Mouse (Mus musculus) mature B cell (primary cell): Measurements from ENCODE around the gene Ccnd3.

Experiments used
- in situ Hi-C: fragments of 300-500 bp; cut with MboI; formaldehyde crosslinking; loops from 2 replicates; pipeline ENCODE4 v1.14.3; 2019

Gene Ccnd3

DNA sequence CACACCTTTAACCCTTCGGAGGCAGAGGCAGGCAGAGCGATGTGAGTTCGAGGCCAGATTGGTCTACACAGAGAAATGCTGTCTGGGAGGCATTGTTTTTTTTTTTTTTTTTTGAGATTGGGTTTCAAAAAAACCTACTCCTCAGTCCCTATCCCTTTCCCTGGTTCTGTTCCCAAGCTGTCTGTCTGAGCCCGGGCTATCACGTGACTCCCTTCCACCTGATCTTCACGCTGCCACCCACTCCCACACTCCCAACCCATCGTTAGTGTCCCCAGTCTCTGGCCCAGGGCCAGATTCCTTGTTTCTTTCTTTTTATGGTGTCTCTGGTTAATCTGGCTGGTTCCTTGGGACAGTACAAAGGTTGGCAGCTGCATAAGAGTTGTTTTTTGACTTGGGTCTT, 46.2 kb downstream of the Ccnd3 start:
- in situ Hi-C loops = no loop called here

DNA sequence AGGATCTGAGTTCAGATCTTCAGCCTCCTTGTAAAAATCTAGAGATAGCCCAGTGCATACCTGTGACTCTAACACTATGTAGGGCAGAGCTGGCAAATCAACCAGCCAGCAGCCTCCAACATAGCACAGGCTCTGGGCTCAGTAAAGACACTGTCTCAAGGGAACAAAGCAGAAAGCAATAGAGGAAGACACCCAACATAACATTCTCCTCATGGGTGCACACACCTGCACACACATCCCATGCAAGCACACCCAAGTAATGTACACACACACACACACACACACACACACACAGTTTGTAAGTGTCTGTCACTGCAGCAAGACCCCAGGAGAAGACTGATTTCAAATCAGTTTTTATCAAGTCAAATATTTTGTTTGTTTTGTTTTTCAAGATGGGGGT, 48.1 kb downstream of the Ccnd3 start:
- in situ Hi-C loops = no loop called here

- in situ Hi-C loops = no loop called here
These were observed 49.8 kb downstream of the Ccnd3 start for GRCm38 (mm10) chr17:47554621-47555020.

- in situ Hi-C loops = no loop called here
These were observed 52.3 kb downstream of the Ccnd3 start for GRCm38 (mm10) chr17:47557179-47557578.

DNA sequence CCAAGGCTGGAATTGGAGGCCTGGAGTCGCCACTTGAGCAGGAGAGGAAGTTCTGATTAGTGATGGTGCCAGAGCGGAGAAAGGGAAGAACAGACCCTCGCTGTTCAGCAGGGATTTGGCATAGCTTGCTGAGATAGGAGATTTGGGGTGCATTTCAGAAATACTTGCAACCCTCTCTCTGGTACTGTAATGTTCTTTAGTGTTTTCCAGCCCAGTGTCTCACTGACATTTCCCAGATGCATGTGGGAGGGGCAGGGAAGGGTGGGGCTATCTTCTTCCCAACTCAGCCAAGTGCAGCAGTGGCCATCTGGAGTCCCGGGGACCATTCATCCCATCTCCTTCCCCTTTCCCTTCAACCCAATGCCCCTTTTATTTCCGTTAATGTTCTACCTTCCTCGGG, 54.9 kb downstream of the Ccnd3 start:
- in situ Hi-C loops = no loop called here

GRCm38 (mm10) chr17:47562875-47563274, 58.0 kb downstream of the Ccnd3 start:
- in situ Hi-C loops = no loop called here

- in situ Hi-C loops = loop anchor here (5.0 kb wide), 1 partner anchor 47 kb away; no protein-coding TSS in a partner anchor
These were observed 59.8 kb downstream of the Ccnd3 start for GRCm38 (mm10) chr17:47564612-47565011.

DNA sequence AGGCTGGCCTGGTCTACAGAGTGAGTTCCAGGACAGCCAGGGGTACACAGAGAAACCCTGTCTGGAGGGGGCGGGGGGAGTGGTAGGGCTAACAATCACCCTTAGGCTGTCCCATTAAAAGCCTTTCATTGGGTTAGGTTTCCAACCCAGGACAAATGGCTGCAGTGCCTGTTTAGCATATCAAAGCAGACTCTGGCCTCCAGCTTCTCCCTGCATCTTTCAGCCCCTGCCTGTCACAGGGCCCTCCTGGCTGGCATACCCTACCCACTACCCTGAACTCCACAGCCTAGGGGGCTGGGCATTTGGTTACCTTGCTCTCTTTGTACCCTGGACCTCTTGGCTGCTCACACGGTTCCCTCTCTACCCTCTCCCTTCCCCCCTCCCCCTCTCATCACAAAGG, 61.3 kb downstream of the Ccnd3 start:
- in situ Hi-C loops = loop anchor here (5.0 kb wide), 1 partner anchor 49 kb away; no protein-coding TSS in a partner anchor

- in situ Hi-C loops = loop anchor here (5.0 kb wide), 1 partner anchor 50 kb away; no protein-coding TSS in a partner anchor
These were observed 62.4 kb downstream of the Ccnd3 start for GRCm38 (mm10) chr17:47567271-47567670.

DNA sequence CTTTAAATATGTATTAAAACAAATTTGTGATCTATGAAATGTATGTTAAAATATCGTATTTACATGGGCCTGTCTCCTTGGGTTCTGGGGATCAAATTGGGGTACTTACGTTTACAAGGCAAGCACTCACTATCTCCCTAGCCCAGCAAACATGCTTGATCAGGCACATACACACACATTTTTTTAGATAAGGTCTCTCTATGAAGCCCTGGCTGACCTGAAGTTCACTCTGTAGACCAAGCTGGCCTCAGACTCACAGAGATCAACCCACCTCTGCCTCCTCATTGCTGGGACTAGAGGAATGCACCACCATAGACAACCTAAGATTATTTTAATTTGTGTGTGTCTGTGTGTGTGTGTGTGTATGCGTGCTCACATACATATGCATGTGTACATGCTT, 63.5 kb downstream of the Ccnd3 start:
- in situ Hi-C loops = loop anchor here (5.0 kb wide), 1 partner anchor 51 kb away; no protein-coding TSS in a partner anchor

DNA sequence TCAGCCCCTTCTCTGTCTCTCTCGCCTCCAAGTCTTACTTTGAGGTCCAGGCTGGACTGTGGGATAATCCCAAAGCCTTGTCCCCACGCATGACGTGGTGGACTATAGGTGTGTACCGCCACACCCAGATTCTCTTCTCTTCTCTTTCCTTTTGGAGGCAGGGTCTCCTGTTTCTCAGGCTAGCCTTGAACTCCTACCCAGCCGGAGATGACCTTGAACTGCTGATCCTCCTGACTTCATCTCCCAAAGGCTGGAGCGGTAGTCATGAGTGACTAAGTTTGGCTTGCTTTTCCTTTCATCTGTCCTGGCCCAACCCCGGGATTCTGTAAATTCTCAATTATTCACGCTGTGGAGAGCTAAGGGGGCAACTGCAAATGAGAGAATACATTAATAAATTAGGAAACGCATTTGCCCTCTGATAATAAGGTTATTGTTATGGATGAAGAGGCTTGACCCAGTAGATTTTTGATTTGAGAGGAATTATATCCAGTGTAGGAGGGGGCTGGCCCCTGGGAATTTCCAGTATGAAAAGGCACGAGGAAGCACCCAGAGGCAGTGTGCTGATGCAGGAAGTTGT, 64.2 kb downstream of the Ccnd3 start:
- in situ Hi-C loops = loop anchor here (5.0 kb wide), 1 partner anchor 52 kb away; no protein-coding TSS in a partner anchor

- in situ Hi-C loops = no loop called here
These were observed 66.8 kb downstream of the Ccnd3 start for GRCm38 (mm10) chr17:47571621-47572020.

DNA sequence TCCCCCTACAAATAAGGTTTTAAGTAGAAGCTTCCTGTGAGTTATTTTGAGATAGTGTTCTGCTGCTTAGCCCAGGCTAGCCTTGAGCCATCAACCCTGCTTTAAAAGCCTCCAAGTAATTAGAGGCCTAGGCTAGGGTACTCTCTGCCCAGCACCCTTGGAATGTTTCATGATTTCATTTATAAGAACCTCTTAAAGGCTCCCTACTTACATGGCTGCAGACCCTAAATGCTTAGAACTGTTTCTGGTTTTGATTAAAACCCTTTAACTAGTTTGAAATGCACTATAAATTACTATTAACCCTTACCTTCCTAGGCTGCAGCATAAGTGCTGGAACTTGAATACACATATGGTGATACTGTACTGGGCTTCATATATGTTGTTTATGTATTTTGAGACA, 67.6 kb downstream of the Ccnd3 start:
- in situ Hi-C loops = no loop called here

- in situ Hi-C loops = no loop called here
These were observed 69.2 kb downstream of the Ccnd3 start for GRCm38 (mm10) chr17:47574028-47574427.

GRCm38 (mm10) chr17:47574830-47575229, 70.0 kb downstream of the Ccnd3 start:
- in situ Hi-C loops = no loop called here

GRCm38 (mm10) chr17:47578655-47579054, 73.8 kb downstream of the Ccnd3 start:
- in situ Hi-C loops = no loop called here

DNA sequence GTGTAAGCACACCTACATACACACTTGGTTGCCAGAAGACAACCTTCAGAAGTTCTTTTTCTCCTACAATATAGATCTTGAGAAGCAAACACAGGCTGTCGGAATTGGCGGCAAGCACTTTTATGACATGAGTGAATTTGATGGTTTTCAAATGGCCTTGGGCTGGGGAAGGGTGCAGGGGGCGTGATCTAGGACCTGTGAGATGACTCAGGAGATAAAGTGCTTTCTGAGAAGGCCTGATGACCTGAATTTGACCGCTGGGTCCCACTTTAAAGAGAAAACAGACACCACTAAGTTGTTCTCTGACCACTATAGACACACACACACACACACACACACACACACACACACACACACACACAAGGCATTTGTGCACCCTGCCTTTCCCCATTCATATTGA, 76.1 kb downstream of the Ccnd3 start:
- in situ Hi-C loops = no loop called here

- in situ Hi-C loops = no loop called here
These were observed 83.7 kb downstream of the Ccnd3 start for GRCm38 (mm10) chr17:47588517-47588916.

- in situ Hi-C loops = no loop called here
These were observed 86.2 kb downstream of the Ccnd3 start for GRCm38 (mm10) chr17:47591073-47591472.

GRCm38 (mm10) chr17:47593215-47593853, 88.5 kb downstream of the Ccnd3 start:
- in situ Hi-C loops = no loop called here

DNA sequence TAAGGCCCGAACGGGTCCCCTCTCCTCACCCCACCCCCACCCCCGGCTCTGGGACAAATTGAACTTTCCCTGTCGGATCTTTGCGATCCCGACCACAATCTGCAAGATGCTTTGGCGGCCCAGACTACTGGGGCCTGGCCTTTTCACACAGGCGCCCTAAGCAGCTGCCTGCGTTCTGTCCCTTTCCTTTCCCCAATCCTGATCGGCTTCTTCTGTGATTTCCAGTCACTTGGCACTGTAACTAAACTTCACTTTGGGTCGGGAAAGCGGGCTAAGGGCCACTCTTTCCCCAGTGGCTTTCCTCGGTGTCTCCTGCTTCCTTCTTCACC, 89.0 kb downstream of the Ccnd3 start:
- in situ Hi-C loops = no loop called here

- in situ Hi-C loops = no loop called here
These were observed 89.5 kb downstream of the Ccnd3 start for GRCm38 (mm10) chr17:47594183-47594968.

DNA sequence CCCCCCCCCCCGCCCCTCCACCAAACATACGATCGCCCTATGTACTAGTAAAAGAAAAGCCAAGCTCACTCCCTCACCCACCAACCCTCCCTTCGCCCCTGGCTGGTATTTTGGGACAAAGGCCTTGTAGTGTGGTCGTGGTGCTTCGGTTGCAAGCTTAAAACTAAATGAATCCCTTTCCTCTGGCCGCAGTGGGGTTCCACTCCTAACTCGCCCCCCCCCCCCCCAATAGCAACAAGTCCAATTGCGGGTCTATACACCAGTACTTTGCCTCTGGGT, 90.1 kb downstream of the Ccnd3 start:
- in situ Hi-C loops = no loop called here
